Mouse (Mus musculus) forebrain, embryonic 16.5 days (tissue): ENCODE data around the gene Meig1. TPM values are rescaled to one million over a fixed set of nuclear protein-coding genes. Genes with fewer than 3 reads are reported as not detected.
"Not testable (repeated sequence)": the region's sequence is repeated elsewhere in the genome, so short reads cannot be mapped to it uniquely, and the experiment has no call there.

Source experiments
- ATAC-seq: fragments of 200-750 bp; cut with Nextera tagmentation; 2 replicates; pipeline ENCODE4 v1.8.0; 2017; ENCODE audit warnings: mild to moderate bottlenecking, moderate library complexity
- H3K27ac ChIP-seq: fragments of 300-500 bp; sonication (generic); 2 replicates; pipeline ENCODE4 v1.5.1; 2014; ENCODE audit warnings: low read length, control low read depth
- H3K27me3 ChIP-seq: fragments of 300-500 bp; sonication (generic); replicated peaks from 2 replicates; pipeline ENCODE4 v1.6.1; 2014; ENCODE audit warnings: low read length; ENCODE audit not compliant: control insufficient read depth, insufficient read depth
- H3K36me3 ChIP-seq: fragments of 300-500 bp; sonication (generic); 2 replicates; pipeline ENCODE4 v1.6.1; 2014; ENCODE audit not compliant: control insufficient read depth, insufficient read depth
- H3K4me1 ChIP-seq: fragments of 300-500 bp; sonication (generic); replicated peaks from 2 replicates; pipeline ENCODE4 v1.6.1; 2014; ENCODE audit warnings: low read length; ENCODE audit not compliant: control insufficient read depth, insufficient read depth
- H3K4me2 ChIP-seq: fragments of 300-500 bp; sonication (generic); 2 replicates; pipeline ENCODE4 v1.6.1; 2014; ENCODE audit warnings: mild to moderate bottlenecking, low read length, control low read depth
- H3K4me3 ChIP-seq: fragments of 300-500 bp; sonication (generic); replicated peaks from 2 replicates; pipeline ENCODE4 v1.5.1; 2014; ENCODE audit warnings: mild to moderate bottlenecking, low read length, control low read depth
- H3K9ac ChIP-seq: fragments of 300-500 bp; sonication (generic); replicated peaks from 2 replicates; pipeline ENCODE4 v1.6.1; 2014; ENCODE audit warnings: low read depth, low read length, control low read depth
- H3K9me3 ChIP-seq: fragments of 300-500 bp; sonication (generic); 2 replicates; pipeline ENCODE4 v1.6.1; 2016; ENCODE audit warnings: low read length; ENCODE audit not compliant: control insufficient read depth
- WGBS: fragments of 180-500 bp; shearing (Covaris S2); extraction: QIAGEN DNeasy Blood & Tissue Kit; methylation state at CpG from one replicate; pipeline ENCODE4 v1.1.7; 2014; 5-methylcytosine and 5-hydroxymethylcytosine counted together
- polyA plus RNA-seq: library from polyadenylated mRNA; unstranded; fragments of >200 nt; fragmentation: Nextera tagmentation; extraction: Ambion mirVana; gene quantifications from 2 replicates; pipeline ENCODE4 v1.2.1, GENCODE M21; 2015

Gene Meig1
- polyA plus RNA-seq, 1 experiment from 2014 or later: 3.7 TPM

- Histone ChIP-seq H3K27ac (no peak within 1 kb of the TSS), H3K9ac (peak within 1 kb of the TSS; percentile 53), H3K4me3 (peak within 1 kb of the TSS; percentile 64), H3K4me1 (peaks cover 10% of the 10 kb centered on the region), H3K36me3 (no peaks in the 10 kb centered on the region), H3K27me3 (no peaks in the 10 kb centered on the region), H3K9me3 (no peaks in the 10 kb centered on the region), H3K4me2 (peak within 1 kb of the TSS; percentile 83)
- 2% methylated on average over 29 of the region's 29 CpGs for WGBS
- ATAC-seq: peak; percentile 99
These were observed 1.6 kb upstream of the Meig1 start, which contains the start of gene Dclre1c for GRCm38 (mm10) chr2:3423841-3424578. TSS of gene Dclre1c (plus strand) at chr2:3424131.

GRCm38 (mm10) chr2:3420157-3420556 is 2.3 kb downstream of the Meig1 start:
- ATAC-seq: no peak
- 41% methylated on average over 4 of the region's 4 CpGs for WGBS
- no peak overlapping the region for H3K9ac ChIP-seq
- H3K9me3 ChIP-seq: no peaks in the 10 kb centered on the region
- no peak overlapping the region for H3K27ac ChIP-seq
- H3K4me3 ChIP-seq: no peak overlapping the region
- peaks cover 15% of the 10 kb centered on the region for H3K4me1 ChIP-seq
- no peak overlapping the region for H3K4me2 ChIP-seq
- peaks cover 6% of the 10 kb centered on the region; the same call in 1 of the 2 replicates for H3K27me3 ChIP-seq
- no peaks in the 10 kb centered on the region for H3K36me3 ChIP-seq

GRCm38 (mm10) chr2:3418883-3419431 is 3.5 kb downstream of the Meig1 start:
- H3K9ac ChIP-seq: peak overlapping the region; percentile 48
- H3K4me1 ChIP-seq: peaks cover 7% of the 10 kb centered on the region
- H3K9me3 ChIP-seq: no peaks in the 10 kb centered on the region
- H3K27ac ChIP-seq: no peak overlapping the region
- peaks cover 6% of the 10 kb centered on the region; the same call in 1 of the 2 replicates for H3K27me3 ChIP-seq
- H3K36me3 ChIP-seq: no peaks in the 10 kb centered on the region
- peak overlapping the region; percentile 54 for H3K4me3 ChIP-seq
- 2% methylated on average over 38 of the region's 38 CpGs for WGBS
- peak overlapping the region; percentile 60 for H3K4me2 ChIP-seq
- peak; percentile 91 for ATAC-seq

GRCm38 (mm10) chr2:3415676-3416075 is 6.8 kb downstream of the Meig1 start:
- H3K4me2 ChIP-seq: no peak overlapping the region
- H3K9ac ChIP-seq: no peak overlapping the region
- peaks cover 7% of the 10 kb centered on the region for H3K4me1 ChIP-seq
- no peak overlapping the region for H3K4me3 ChIP-seq
- no peaks in the 10 kb centered on the region for H3K9me3 ChIP-seq
- no peak for ATAC-seq
- peaks cover 6% of the 10 kb centered on the region; the same call in 1 of the 2 replicates for H3K27me3 ChIP-seq
- no peaks in the 10 kb centered on the region for H3K36me3 ChIP-seq
- no peak overlapping the region for H3K27ac ChIP-seq
- 43% methylated on average over 1 of the region's 1 CpGs for WGBS

GRCm38 (mm10) chr2:3414241-3414640 is 8.2 kb downstream of the Meig1 start:
- no peak overlapping the region for H3K4me3 ChIP-seq
- peaks cover 6% of the 10 kb centered on the region; the same call in 1 of the 2 replicates for H3K27me3 ChIP-seq
- peaks cover 4% of the 10 kb centered on the region for H3K4me1 ChIP-seq
- no peaks in the 10 kb centered on the region for H3K36me3 ChIP-seq
- no peak overlapping the region for H3K4me2 ChIP-seq
- no peak overlapping the region for H3K9ac ChIP-seq
- no peaks in the 10 kb centered on the region for H3K9me3 ChIP-seq
- ATAC-seq: no peak
- 27% methylated on average over 4 of the region's 4 CpGs for WGBS
- no peak overlapping the region for H3K27ac ChIP-seq

- Histone ChIP-seq H3K27me3 (no peaks in the 10 kb centered on the region), H3K4me1 (no peaks in the 10 kb centered on the region), H3K4me2 (no peak overlapping the region), H3K9ac (no peak overlapping the region), H3K36me3 (no peaks in the 10 kb centered on the region), H3K9me3 (no peaks in the 10 kb centered on the region), H3K4me3 (no peak overlapping the region), H3K27ac (no peak overlapping the region)
- ATAC-seq: no peak
- 85% methylated on average over 7 of the region's 7 CpGs for WGBS
These were observed 14.7 kb downstream of the Meig1 start for GRCm38 (mm10) chr2:3407756-3408155.

GRCm38 (mm10) chr2:3405981-3406380 is 16.5 kb downstream of the Meig1 start:
- H3K27ac ChIP-seq: no peak overlapping the region
- H3K4me3 ChIP-seq: no peak overlapping the region
- 90% methylated on average over 4 of the region's 4 CpGs for WGBS
- no peak overlapping the region for H3K4me2 ChIP-seq
- no peaks in the 10 kb centered on the region for H3K27me3 ChIP-seq
- no peaks in the 10 kb centered on the region for H3K36me3 ChIP-seq
- no peaks in the 10 kb centered on the region for H3K4me1 ChIP-seq
- no peak for ATAC-seq
- H3K9ac ChIP-seq: no peak overlapping the region
- H3K9me3 ChIP-seq: no peaks in the 10 kb centered on the region

GRCm38 (mm10) chr2:3397110-3397509 is 25.3 kb downstream of the Meig1 start, which contains the start of gene Olah:
TSS of gene Olah (minus strand) at chr2:3397210.
- not testable (repeated sequence) for H3K9me3 ChIP-seq, H3K27ac ChIP-seq, H3K4me1 ChIP-seq, H3K4me2 ChIP-seq, H3K36me3 ChIP-seq, H3K27me3 ChIP-seq, H3K4me3 ChIP-seq, H3K9ac ChIP-seq, ATAC-seq
- WGBS: 66% methylated on average over 10 of the region's 10 CpGs

- Histone ChIP-seq H3K27me3 (no peaks in the 10 kb centered on the region), H3K4me1 (no peaks in the 10 kb centered on the region), H3K4me3 (no peak overlapping the region), H3K9ac (no peak overlapping the region), H3K27ac (no peak overlapping the region), H3K4me2 (no peak overlapping the region), H3K9me3 (no peaks in the 10 kb centered on the region), H3K36me3 (no peaks in the 10 kb centered on the region)
- no peak for ATAC-seq
- WGBS: 78% methylated on average over 2 of the region's 2 CpGs
These were observed 30.5 kb downstream of the Meig1 start for GRCm38 (mm10) chr2:3391945-3392344.
